Mouse (Mus musculus): ENCODE results near the gene Slc30a3.

Slc30a3 gene

GRCm38 (mm10) chr5:31108000-31108490 lies at the start of gene Slc30a3:
Slc30a3 (minus strand) TSS chr5:31108237.
- DNase-seq = no peak

GRCm38 (mm10) chr5:31154152-31154553 lies 46.1 kb upstream of the Slc30a3 start, which contains the start of gene Mpv17:
Mpv17 (minus strand) TSS chr5:31154251.
- DNase-seq = peak; percentile 89

GRCm38 (mm10) chr5:31153516-31154151 lies 45.6 kb upstream of the Slc30a3 start:
- peak; percentile 11 for DNase-seq

- DNase-seq = no peak
Measured at GRCm38 (mm10) chr5:31151746-31152145, 43.7 kb upstream of the Slc30a3 start.

GRCm38 (mm10) chr5:31149781-31150180 lies 41.7 kb upstream of the Slc30a3 start:
- peak; percentile 35 for DNase-seq

GRCm38 (mm10) chr5:31138968-31139425 lies 31.0 kb upstream of the Slc30a3 start:
- peak; percentile 45 for DNase-seq

- DNase-seq = peak; percentile 34
Measured at GRCm38 (mm10) chr5:31138241-31138967, 30.4 kb upstream of the Slc30a3 start, which contains the start of gene Ucn. Ucn (minus strand) TSS chr5:31138829.

GRCm38 (mm10) chr5:31137658-31138057 lies 29.6 kb upstream of the Slc30a3 start:
- DNase-seq = no peak

- no peak for DNase-seq
Measured at GRCm38 (mm10) chr5:31136730-31137424, 28.8 kb upstream of the Slc30a3 start.

GRCm38 (mm10) chr5:31126050-31126449 lies 18.0 kb upstream of the Slc30a3 start:
- DNase-seq = no peak

- DNase-seq = no peak
Measured at GRCm38 (mm10) chr5:31123481-31123880, 15.4 kb upstream of the Slc30a3 start.

GRCm38 (mm10) chr5:31121111-31121510 lies 13.1 kb upstream of the Slc30a3 start:
- no peak for DNase-seq

GRCm38 (mm10) chr5:31116912-31117311 lies 8.9 kb upstream of the Slc30a3 start:
- DNase-seq = no peak

- DNase-seq = no peak
Measured at GRCm38 (mm10) chr5:31116354-31116753, 8.3 kb upstream of the Slc30a3 start, which contains the start of gene Trim54. Trim54 (plus strand) TSS chr5:31116712.

GRCm38 (mm10) chr5:31110781-31111180 lies 2.7 kb upstream of the Slc30a3 start:
- no peak for DNase-seq

- DNase-seq = no peak
Measured at GRCm38 (mm10) chr5:31105814-31106335, 2.2 kb downstream of the Slc30a3 start, which contains the start of gene Dnajc5g. Dnajc5g (plus strand) TSS chr5:31106285.

- DNase-seq = no peak
Measured at GRCm38 (mm10) chr5:31095711-31096480, 12.1 kb downstream of the Slc30a3 start.

- DNase-seq = peak; percentile 88
Measured at GRCm38 (mm10) chr5:31094799-31095691, 13.0 kb downstream of the Slc30a3 start.

GRCm38 (mm10) chr5:31094100-31094798 lies 13.8 kb downstream of the Slc30a3 start:
- no peak for DNase-seq
